Mouse (Mus musculus) spleen, adult 2 months (tissue): ENCODE measurements around the gene Iqch.

Experiments used
- CTCF ChIP-seq: fragments of 200-500 bp; IDR thresholded peaks from 2 replicates; pipeline ENCODE4 v1.5.1; 2011; ENCODE audit warnings: mild to moderate bottlenecking, inconsistent platforms; ENCODE audit not compliant: insufficient read depth, insufficient read length, insufficient replicate concordance; ENCODE audit errors: extremely low read depth
- POLR2A ChIP-seq: fragments of 200-500 bp; IDR thresholded peaks from 2 replicates; pipeline ENCODE4 v1.6.1; 2011; ENCODE audit warnings: low read depth, low read length, inconsistent platforms

DNA sequence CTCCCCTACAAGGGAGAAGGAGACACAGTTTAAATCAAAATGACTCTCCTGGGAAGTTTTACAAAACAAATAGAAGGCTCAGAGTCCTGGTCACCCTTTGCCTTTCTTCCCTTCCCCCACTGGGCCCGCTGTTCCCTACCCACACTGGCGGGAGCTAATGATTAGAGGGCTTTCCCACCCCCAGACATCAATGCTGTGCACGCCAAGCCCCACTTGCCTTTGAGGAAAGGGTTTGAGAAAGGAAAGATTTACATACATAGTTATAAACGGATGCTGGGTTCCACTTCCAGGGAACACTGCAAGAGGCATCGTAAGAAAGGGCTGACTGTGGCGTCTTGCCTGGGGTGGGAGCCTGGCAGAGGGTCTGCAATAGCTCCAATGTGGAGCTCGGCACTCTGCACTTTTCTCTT lies 67.9 kb downstream of the Iqch start:
- TF ChIP-seq POLR2A (no peak), CTCF (no peak)
